Mouse (Mus musculus) left cerebral cortex, adult 2 months (tissue): ENCODE results near the gene Josd1. TPM values are rescaled to one million over a fixed set of nuclear protein-coding genes. Genes with fewer than 3 reads are reported as not detected.
"Not testable (repeated sequence)": the region's sequence is repeated elsewhere in the genome, so short reads cannot be mapped to it uniquely, and the experiment has no call there.

Experiments
- DNase-seq, 2 experiments: peaks; one replicate each; pipeline ENCODE4 v3.0.0; 2021 to 2022; ENCODE audit warnings: low spot score in 2 of 2, mixed read lengths in 1 of 2; ENCODE audit errors: extremely low spot score in 1 of 2
- H3K27ac ChIP-seq: fragments of 200-600 bp; 2 replicates; pipeline ENCODE4 v1.8.1; 2022
- H3K4me3 ChIP-seq: fragments of 200-600 bp; 2 replicates; pipeline ENCODE4 v1.8.1; 2022
- CTCF ChIP-seq: fragments of 200-600 bp; IDR thresholded peaks from 2 replicates; pipeline ENCODE4 v1.8.1; 2022; ENCODE audit warnings: antibody characterized with exemption, mild to moderate bottlenecking, moderate library complexity
- intact Hi-C: fragments of 180-260 bp; cut with DNase I; formaldehyde crosslinking; loops from one replicate; pipeline ENCODE4 v1.15.1; 2025
- total RNA-seq, 2 experiments: library from RNA; stranded (reverse); gene quantifications; 2 replicates each; pipeline ENCODE4 v1.2.3; 2021

Josd1 gene
- total RNA-seq, 2 experiments from 2014 or later: 64.3 to 68.0 TPM

- DNase-seq: no peak
- intact Hi-C loops: no loop called here
- no peak for TF ChIP-seq CTCF
- no peak overlapping the region for H3K4me3 ChIP-seq
- H3K27ac ChIP-seq: no peak overlapping the region
Measured at GRCm38 (mm10) chr15:79677936-79678335, 9.8 kb downstream of the Josd1 start.

- H3K27ac ChIP-seq, DNase-seq, intact Hi-C loops: not testable (repeated sequence)
- H3K4me3 ChIP-seq: peak overlapping the region; percentile 88
Measured at GRCm38 (mm10) chr15:79671828-79672348, 15.8 kb downstream of the Josd1 start.

GRCm38 (mm10) chr15:79670972-79671299 lies 16.8 kb downstream of the Josd1 start:
- no peak for DNase-seq
- Histone ChIP-seq H3K4me3 (peak overlapping the region; percentile 88), H3K27ac (peak overlapping the region; percentile 80)
- intact Hi-C loops: no loop called here
- no peak for TF ChIP-seq CTCF

GRCm38 (mm10) chr15:79670249-79670971 lies 17.3 kb downstream of the Josd1 start, which contains the start of gene Tomm22:
TSS of gene Tomm22 (plus strand) at chr15:79670861.
- DNase-seq: peak; percentile 88
- Histone ChIP-seq H3K27ac (peak within 1 kb of the TSS; percentile 80), H3K4me3 (peak within 1 kb of the TSS; percentile 88)
- intact Hi-C loops: no loop called here
- peak; percentile 53 for TF ChIP-seq CTCF

- H3K4me3 ChIP-seq: no peak overlapping the region
- no peak for DNase-seq
- intact Hi-C loops: no loop called here
- TF ChIP-seq CTCF: peak; percentile 8
- no peak overlapping the region for H3K27ac ChIP-seq
Measured at GRCm38 (mm10) chr15:79669195-79669594, 18.5 kb downstream of the Josd1 start.

GRCm38 (mm10) chr15:79664666-79665065 lies 23.1 kb downstream of the Josd1 start:
- intact Hi-C loops: no loop called here
- TF ChIP-seq CTCF: no peak
- Histone ChIP-seq H3K4me3 (no peak overlapping the region), H3K27ac (peak overlapping the region; percentile 55; the same call in 1 of the 2 replicates)
- DNase-seq: no peak

GRCm38 (mm10) chr15:79661852-79662251 lies 25.9 kb downstream of the Josd1 start:
- H3K4me3 ChIP-seq: no peak overlapping the region
- intact Hi-C loops: no loop called here
- DNase-seq: no peak
- peak; percentile 54 for TF ChIP-seq CTCF
- H3K27ac ChIP-seq: no peak overlapping the region

GRCm38 (mm10) chr15:79658531-79659375 lies 29.0 kb downstream of the Josd1 start, which contains the start of the genes Fam227a and Cby1:
TSS of gene Fam227a (minus strand) at chr15:79658956.
TSS of gene Cby1 (plus strand) at chr15:79659199.
- H3K27ac ChIP-seq: peak within 1 kb of the TSS; percentile 99
- no peak for TF ChIP-seq CTCF
- peak; percentile 96 for DNase-seq
- peak within 1 kb of the TSS; percentile 90 for H3K4me3 ChIP-seq
- intact Hi-C loops: loop anchor here (2.0 to 10.0 kb wide), 2 partner anchors 28 to 434 kb away; partner anchors contain the start of genes Gm49486, Josd1 and Pick1

- intact Hi-C loops: loop anchor here (2.0 to 10.0 kb wide), 2 partner anchors 29 to 433 kb away; partner anchors contain the start of genes Gm49486, Josd1 and Pick1
- peak overlapping the region; percentile 99 for H3K27ac ChIP-seq
- peak; percentile 71 for TF ChIP-seq CTCF
- H3K4me3 ChIP-seq: peak overlapping the region; percentile 90
- DNase-seq: peak; percentile 81 to 85
Measured at GRCm38 (mm10) chr15:79657837-79658530, 29.7 kb downstream of the Josd1 start.

- no peak for TF ChIP-seq CTCF
- Histone ChIP-seq H3K4me3 (no peak overlapping the region), H3K27ac (peak overlapping the region; percentile 47)
- DNase-seq: peak; percentile 57 to 64
- intact Hi-C loops: loop anchor here (10.0 kb wide), 1 partner anchor 432 kb away; the partner anchor contains the start of genes Gm49486 and Pick1
Measured at GRCm38 (mm10) chr15:79656451-79656850, 31.3 kb downstream of the Josd1 start.

- peak; percentile 55 for TF ChIP-seq CTCF
- no peak overlapping the region for H3K4me3 ChIP-seq
- intact Hi-C loops: loop anchor here (10.0 kb wide), 1 partner anchor 427 kb away; the partner anchor contains the start of genes Gm49486 and Pick1
- no peak overlapping the region for H3K27ac ChIP-seq
- no peak for DNase-seq
Measured at GRCm38 (mm10) chr15:79651481-79651880, 36.2 kb downstream of the Josd1 start.
